Mouse (Mus musculus) telencephalon, adult 2 months (tissue): ENCODE measurements around the gene Rps6kl1.
"Not testable (repeated sequence)": the region's sequence is repeated elsewhere in the genome, so short reads cannot be mapped to it uniquely, and the experiment has no call there.

Experiments
- DNase-seq: peaks from one replicate; pipeline ENCODE4 v3.0.0-alpha.2; 2011; ENCODE audit warnings: low read depth, low spot score

The Rps6kl1 gene

DNA sequence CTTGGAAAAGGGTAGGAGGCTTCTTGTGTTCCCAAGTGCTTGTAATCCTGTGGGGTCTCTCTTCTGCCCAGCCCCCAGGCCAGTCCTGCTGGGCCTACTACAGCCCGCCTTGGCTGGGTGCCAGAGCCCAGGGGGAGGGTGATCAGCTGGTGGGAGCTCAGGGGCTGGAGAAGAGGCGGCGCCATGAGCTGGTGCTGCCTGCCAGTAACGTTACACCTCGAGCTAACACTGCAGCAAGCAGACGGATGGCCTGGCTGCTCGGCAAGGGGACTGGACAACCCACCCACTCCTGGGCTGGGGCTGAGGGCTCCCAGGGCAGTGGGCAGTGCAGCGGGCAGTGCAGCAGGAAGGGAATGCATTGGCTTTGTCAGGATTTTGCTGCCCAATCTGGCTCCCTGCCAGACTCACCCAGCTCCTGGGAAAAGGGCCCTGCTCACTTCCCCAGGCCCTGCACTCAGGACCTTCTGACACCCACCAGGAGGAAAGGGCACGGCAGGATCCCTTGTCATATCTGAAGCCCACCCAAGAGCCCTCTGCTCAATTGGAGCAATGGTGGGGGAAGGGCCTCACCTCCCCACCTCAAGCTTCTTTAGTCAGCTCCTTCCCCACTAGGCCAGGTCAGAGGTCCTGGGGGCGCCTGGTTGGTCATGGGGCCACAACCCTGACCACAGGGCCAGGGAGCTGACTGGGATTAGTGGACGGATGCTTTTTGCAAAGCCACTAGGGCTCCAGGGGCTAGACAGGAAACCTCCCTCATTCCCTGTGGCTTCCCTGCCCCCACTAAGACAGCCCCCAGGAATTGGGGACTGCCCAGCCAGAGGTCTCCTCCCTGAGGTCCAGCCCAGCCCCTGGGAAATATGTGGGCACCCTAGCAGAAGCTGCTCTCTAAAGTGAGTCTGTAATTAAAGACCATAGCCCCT lies 25.1 kb upstream of the Rps6kl1 start:
- DNase-seq = no peak

DNA sequence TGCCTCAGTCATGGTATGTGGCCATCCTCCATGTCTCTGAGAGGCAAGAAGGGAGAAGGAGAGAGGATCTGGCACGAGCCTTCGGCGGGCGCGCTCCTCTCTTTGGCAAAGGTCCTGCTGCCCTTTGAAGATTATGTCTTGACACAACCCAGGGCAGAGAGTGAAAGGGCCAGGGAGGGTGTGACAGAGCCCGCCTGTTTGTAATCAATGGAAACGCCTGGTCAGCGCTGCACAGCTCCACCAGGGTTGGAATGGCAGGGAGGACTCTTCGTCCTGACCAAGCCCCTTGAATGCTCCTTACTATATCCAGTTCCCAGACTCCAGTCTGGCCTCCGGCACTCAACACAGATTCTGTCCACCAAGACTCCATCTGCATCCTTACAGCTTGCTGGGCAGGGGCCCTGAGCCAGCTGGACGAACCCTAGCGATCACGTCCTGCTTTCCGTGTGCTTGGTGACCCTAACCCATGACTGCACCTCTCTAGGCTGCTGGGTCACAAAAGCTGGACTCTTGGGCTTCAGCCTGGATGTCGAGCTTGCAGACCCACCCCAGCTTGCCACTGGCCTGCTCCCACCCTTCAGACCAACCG lies 24.1 kb upstream of the Rps6kl1 start:
- no peak for DNase-seq

DNA sequence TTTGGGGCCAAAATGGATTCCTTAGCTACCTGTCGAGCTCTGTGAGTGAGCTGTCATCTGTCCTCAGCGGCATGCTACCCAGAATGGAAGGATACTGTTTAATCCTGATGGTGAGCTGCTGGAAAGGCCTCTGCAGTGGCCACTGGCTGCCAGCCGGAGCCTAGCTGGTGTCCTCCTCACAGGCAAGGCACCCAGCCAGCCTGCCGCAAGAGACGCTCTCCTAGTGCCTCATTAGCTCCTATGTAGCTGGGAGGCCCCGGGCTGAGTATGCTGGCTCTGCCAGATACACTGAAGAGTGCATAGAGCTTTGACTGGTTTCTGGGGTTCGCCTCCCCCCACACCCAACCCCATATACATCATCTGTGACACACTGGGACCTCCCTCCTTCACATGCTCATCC lies 23.0 kb upstream of the Rps6kl1 start:
- no peak for DNase-seq

- no peak for DNase-seq
These were observed 19.9 kb upstream of the Rps6kl1 start for GRCm38 (mm10) chr12:85170948-85171307.

DNA sequence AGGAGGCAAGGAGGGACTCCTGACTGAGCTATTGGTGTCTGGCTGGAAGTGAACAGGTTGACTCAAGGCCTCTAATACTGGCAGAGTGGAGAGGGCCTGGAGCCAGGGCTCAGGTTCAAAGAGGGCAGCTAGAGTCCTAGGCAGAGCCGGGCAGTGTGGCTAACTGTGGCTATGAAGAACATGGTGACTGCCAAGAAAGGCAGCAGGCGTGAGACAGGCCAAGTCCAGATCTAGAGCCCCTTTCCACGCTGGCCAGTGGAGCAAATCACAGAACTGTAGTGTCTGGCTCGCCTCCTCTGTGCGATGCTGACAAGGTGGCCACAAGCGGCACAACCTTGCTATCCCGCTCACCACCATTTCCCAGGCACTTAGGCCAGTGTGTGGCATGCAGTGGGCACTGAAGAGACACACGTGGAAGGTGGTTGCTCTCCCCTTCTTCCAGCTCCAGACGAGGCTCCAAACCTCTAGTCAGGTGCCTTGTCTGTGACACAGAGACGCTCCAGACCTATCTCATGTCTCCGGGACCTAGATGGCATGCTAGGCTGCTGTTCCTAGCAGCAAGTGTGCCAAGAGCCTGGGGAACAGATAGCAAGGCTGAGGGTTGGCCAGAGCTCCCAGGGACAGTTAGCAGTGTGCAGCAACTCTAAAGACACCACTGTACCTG lies 19.4 kb upstream of the Rps6kl1 start:
- DNase-seq = no peak

- DNase-seq = no peak
These were observed 18.8 kb upstream of the Rps6kl1 start for GRCm38 (mm10) chr12:85169877-85170276.

DNA sequence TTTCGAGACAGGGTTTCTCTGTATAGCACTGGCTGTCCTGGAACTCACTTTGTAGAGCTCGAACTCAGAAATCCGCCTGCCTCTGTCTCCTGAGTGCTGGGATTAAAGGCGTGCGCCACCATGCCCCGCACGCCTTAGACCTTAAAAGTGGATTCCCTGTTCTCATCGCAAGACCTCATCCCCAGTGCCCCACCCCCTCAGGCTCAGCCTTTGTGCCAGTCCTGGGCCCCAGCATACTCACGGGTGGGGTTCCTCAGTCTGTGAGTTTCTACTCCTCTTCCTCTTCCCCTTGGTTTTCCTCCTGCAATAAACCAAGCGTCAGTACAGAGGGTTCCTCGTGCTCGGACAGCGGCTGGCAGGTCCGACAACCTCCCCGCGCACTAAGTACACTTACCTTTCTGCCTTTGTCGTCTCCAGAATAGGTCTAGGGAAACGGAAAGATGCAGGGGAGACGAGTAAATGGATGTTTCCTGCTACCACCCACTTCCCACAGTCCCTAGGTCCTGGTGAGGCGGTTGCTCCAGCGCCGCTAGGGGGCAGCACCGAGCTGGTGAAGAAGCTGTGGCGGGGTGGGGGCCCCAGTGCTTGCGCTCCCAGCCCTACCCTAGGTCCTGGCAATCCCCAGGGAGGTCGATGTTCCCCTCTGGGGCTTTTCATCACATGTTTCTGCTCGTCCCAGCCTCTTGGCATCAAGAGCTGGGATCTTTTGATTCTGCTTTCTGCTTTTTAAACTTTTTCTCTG lies 18.2 kb upstream of the Rps6kl1 start:
- peak; percentile 59 for DNase-seq

DNA sequence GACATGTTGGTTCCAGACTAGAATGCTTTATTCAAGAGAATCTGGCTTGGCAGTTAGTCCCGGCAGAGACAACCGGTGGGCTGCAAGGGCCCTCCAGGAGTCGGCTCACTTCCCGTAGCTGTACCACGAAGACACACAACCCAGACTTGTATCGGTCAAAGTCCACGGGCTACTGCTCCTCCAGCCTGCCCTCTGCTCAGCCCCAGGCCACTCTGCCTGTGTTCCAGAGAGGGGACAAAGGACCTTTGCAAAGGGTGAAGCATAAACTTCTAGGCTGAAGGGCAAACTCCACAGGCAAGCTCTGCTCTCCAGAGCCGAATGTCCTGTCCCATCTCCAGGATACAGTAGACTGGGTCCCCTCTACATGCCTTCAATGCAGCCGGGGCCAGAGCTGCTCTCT lies 15.6 kb upstream of the Rps6kl1 start:
- no peak for DNase-seq

GRCm38 (mm10) chr12:85164996-85165395 lies 13.9 kb upstream of the Rps6kl1 start:
- DNase-seq = no peak

- no peak for DNase-seq
These were observed 8.5 kb upstream of the Rps6kl1 start for GRCm38 (mm10) chr12:85159592-85159991.

DNA sequence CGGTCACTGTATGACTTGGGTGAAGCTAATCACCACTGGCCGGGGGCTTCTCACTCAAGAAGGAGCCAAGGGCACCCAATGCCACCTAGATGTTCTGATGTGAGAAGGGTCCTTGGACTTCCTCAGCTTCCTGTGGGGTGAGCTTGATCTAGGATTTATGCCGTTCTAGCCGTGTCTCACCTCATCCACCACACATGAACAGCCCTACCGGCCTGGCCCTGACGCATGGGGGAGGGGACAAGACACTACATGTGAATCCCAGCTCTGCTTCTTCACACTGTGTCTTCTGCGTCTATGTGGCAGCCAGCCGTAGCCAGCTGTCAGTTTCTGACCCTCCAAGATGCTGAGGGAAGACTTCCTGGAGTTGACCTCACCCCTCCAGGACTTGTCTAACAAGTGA lies 7.7 kb upstream of the Rps6kl1 start:
- DNase-seq = no peak

DNA sequence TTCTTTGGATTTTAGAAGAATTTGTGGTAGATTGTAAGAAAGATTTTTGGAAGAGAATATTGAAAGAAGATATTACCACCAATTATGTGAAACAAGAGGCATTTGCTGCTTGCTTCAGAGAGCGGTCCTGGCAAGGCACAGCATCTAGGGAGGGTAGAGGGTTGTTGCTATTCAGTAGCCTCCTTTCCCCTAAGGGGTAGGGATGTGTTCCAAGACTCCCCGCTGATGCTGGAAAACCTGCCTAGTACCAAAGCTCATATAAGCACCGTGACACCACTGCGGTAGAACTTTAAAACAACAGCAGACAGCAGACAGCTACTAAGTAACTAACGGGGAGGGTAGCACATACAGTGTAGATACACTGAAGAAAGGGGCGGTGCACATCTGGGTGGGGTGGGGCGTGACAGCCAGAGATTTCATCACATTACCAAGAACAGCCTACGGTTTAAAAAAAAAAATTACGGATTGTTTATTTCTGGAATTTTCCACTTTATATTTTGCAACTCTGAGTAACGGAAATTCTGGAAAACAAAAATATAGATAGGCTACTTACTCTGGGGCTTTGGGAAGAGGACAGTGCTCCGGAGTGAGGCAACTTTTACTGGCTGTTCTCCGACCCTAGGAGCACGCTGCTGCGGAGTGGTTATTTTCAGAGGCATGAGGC lies 6.9 kb upstream of the Rps6kl1 start:
- no peak for DNase-seq

- DNase-seq = no peak
These were observed 5.3 kb upstream of the Rps6kl1 start for GRCm38 (mm10) chr12:85156324-85156723.

- DNase-seq = no peak
These were observed 1.9 kb upstream of the Rps6kl1 start for GRCm38 (mm10) chr12:85153011-85153410.

- DNase-seq = no peak
These were observed 603 bp downstream of the Rps6kl1 start for GRCm38 (mm10) chr12:85150321-85151001.

DNA sequence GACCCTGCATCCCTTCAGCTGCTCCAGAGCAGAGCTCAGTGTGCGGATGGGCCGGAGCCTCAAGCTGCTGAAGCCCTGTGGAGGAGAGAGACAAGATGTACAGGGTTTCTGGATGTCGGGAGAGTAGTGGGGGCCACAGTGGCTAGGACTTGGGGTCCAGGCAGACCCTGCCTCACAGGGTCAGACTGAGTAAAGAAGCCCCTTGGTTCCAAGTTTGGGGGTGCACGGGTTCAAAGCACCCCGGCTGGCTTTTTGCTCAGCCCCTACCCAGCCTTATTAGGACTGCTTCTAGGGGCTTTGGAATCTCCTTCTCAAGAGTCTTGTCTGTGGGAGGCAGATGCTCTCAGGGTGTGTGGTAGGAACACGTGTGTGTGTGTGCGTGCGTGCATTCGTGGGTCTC lies 4.2 kb downstream of the Rps6kl1 start:
- no peak for DNase-seq

DNA sequence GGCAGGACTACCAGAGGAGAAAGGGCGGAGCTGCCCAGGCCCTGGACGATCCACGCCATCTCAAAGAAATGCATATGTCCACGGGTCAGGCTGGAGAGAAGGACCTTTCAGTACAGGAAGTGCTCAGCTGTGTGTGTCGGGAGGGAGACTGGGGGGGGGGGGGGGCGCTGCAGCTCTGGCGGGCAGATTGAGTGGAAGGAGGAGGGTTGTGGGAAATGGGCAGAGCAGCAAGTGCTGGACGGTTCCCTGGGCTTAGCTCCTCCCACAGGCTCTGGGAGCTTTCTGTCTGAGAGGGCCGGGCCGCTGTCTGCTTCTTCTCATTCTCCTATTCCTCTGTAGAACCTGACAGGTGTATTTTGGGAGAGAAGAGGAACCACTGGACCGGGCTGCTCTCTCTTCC lies 4.7 kb downstream of the Rps6kl1 start:
- no peak for DNase-seq

DNA sequence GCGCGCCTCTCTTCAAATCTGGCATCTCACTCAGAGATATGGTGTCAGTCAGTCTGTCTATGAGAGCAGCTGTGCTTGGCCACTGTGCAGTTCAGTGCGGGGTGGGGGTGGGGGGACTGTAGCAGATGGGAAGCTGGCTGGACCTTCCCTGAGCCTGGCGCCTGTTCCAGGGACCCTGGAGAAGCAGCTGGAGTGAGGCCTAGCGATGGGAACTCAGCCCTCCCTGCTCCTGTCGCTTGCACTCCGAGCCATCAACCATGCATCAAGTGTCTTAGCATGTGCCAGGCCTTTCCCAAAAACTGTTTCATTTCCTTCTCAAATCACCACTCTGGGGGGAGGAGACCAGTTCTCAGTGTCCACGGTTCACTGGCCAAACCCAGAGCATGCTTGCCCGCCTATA lies 5.4 kb downstream of the Rps6kl1 start:
- no peak for DNase-seq

GRCm38 (mm10) chr12:85144821-85145220 lies 6.2 kb downstream of the Rps6kl1 start:
- DNase-seq = no peak

- DNase-seq = not testable (repeated sequence)
These were observed 6.8 kb downstream of the Rps6kl1 start for GRCm38 (mm10) chr12:85144276-85144675.

DNA sequence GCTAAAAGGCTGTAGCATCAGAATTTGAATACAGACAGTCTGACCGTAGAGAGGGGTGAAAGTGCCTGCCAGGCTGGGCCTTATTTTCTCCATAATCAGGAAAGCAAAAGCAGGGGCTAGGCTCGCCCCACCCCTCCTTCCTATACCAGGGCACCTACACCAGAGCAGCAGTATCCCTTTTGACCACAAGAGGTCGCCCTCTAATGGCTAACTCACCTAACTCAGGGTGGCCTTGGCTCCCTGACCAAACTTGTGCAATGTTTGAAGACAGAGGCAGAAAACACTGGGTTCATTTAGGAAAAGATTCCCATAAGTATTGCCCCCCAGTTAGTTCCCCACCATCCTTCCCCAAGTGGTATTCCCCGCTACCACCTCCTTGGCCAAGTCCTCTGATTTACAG lies 8.3 kb downstream of the Rps6kl1 start:
- no peak for DNase-seq
